In genomic region chrX:23015562-23015961, GRCm38 (mm10) we compare ENCODE assay signal across 16 mouse cellular contexts.
A peak's percentile ranks its signal among the peaks of the same experiment; 100 is the strongest.
DNase-seq lines count a peak whose midpoint lies in the region; ATAC-seq lines count a peak whose summit lies in the region.
"Had no signal": no experiment of that assay in that cellular context is flagged by ENCODE, and none has a peak within 500 bp of the region (broad histone marks: within the 10 kb centered on the region; RNA-seq: fewer than 3 reads in every experiment).

No protein-coding gene starts in this region.

- ATAC-seq in hindbrain, embryonic 15.5 days (ENCODE audit: low FRiP score, low read depth), result 0 out of 2 replicates have a peak, but pooled peaks have one; percentile 23
- peak; percentile 65 for ATAC-seq in midbrain, embryonic 13.5 days
- no peak for ATAC-seq in midbrain, embryonic 11.5 days (ENCODE audit: low FRiP score)
- ATAC-seq in forebrain, embryonic 14.5 days, result peak; percentile 93
- ATAC-seq in midbrain, embryonic 14.5 days (ENCODE audit: low FRiP score, low TSS enrichment), result peak; percentile 53; the same call in 1 of the 2 replicates

- H3K9me3 ChIP-seq in hindbrain, embryonic 15.5 days, result no peaks in the 10 kb centered on the region
- H3K9me3 ChIP-seq in hindbrain, embryonic 10.5 days, result peaks cover 3% of the 10 kb centered on the region; the same call in 1 of the 2 replicates
- H3K9me3 ChIP-seq in midbrain, embryonic 13.5 days, result no peaks in the 10 kb centered on the region
- no peaks in the 10 kb centered on the region for H3K9me3 ChIP-seq in midbrain, embryonic 11.5 days (ENCODE audit: control insufficient read depth, low read length)
- H3K9me3 ChIP-seq in forebrain, embryonic 14.5 days (replicated peaks; ENCODE audit: control insufficient read depth, low read length), result no peaks in the 10 kb centered on the region
- H3K9me3 ChIP-seq in midbrain, embryonic 14.5 days (ENCODE audit: control insufficient read depth, low read length), result no peaks in the 10 kb centered on the region
- H3K9me3 ChIP-seq: limb, embryonic 13.5 days; liver, embryonic 15.5 days; neural tube, embryonic 13.5 days had no signal

- no peak for DNase-seq in hindbrain, embryonic 10.5 days (ENCODE audit: low spot score)
- no peak for DNase-seq in midbrain, embryonic 11.5 days (ENCODE audit: low spot score, missing footprints)
- peak; percentile 84 for DNase-seq in forebrain, embryonic 14.5 days (ENCODE audit: low spot score)
- DNase-seq in midbrain, embryonic 14.5 days, result peak; percentile 47
- no peak for DNase-seq in adrenal gland, adult 8-10 months
- DNase-seq in kidney, adult 8-10 months, result no peak
- DNase-seq: adrenal gland, adult 2 months; cerebellum, adult 9-11 months; gastrocnemius, postnatal 10 days; thymus, postnatal 25 days had no signal

- H3K27me3 ChIP-seq in hindbrain, embryonic 15.5 days, result no peaks in the 10 kb centered on the region
- no peaks in the 10 kb centered on the region for H3K27me3 ChIP-seq in hindbrain, embryonic 10.5 days (ENCODE audit: insufficient read depth, poor library complexity, severe bottlenecking)
- no peaks in the 10 kb centered on the region for H3K27me3 ChIP-seq in midbrain, embryonic 13.5 days
- H3K27me3 ChIP-seq in midbrain, embryonic 11.5 days (ENCODE audit: control insufficient read depth, insufficient read depth, low read length), result no peaks in the 10 kb centered on the region
- no peaks in the 10 kb centered on the region for H3K27me3 ChIP-seq in forebrain, embryonic 14.5 days (replicated peaks; ENCODE audit: control insufficient read depth, insufficient read depth, low read length)
- H3K27me3 ChIP-seq in midbrain, embryonic 14.5 days (ENCODE audit: control insufficient read depth, insufficient read depth, low read length), result no peaks in the 10 kb centered on the region
- H3K27me3 ChIP-seq: limb, embryonic 13.5 days; liver, embryonic 15.5 days; neural tube, embryonic 13.5 days had no signal

- H3K4me1 ChIP-seq in hindbrain, embryonic 15.5 days (replicated peaks), result no peaks in the 10 kb centered on the region
- no peaks in the 10 kb centered on the region for H3K4me1 ChIP-seq in hindbrain, embryonic 10.5 days (replicated peaks)
- H3K4me1 ChIP-seq in midbrain, embryonic 13.5 days (replicated peaks), result no peaks in the 10 kb centered on the region
- H3K4me1 ChIP-seq in midbrain, embryonic 11.5 days (ENCODE audit: control insufficient read depth, insufficient read depth, low read length), result no peaks in the 10 kb centered on the region
- no peaks in the 10 kb centered on the region for H3K4me1 ChIP-seq in forebrain, embryonic 14.5 days (ENCODE audit: control insufficient read depth, insufficient read depth, low read length)
- H3K4me1 ChIP-seq in midbrain, embryonic 14.5 days (ENCODE audit: control insufficient read depth, insufficient read depth, low read length), result 0 out of 2 replicates have a peak, but pooled peaks cover 3% of the 10 kb centered on the region
- H3K4me1 ChIP-seq: limb, embryonic 13.5 days; liver, embryonic 15.5 days; neural tube, embryonic 13.5 days had no signal

- no peak overlapping the region for H3K4me3 ChIP-seq in hindbrain, embryonic 15.5 days
- H3K4me3 ChIP-seq in hindbrain, embryonic 10.5 days, result no peak overlapping the region
- no peak overlapping the region for H3K4me3 ChIP-seq in midbrain, embryonic 13.5 days (replicated peaks)
- no peak overlapping the region for H3K4me3 ChIP-seq in midbrain, embryonic 11.5 days (ENCODE audit: low read depth, low read length)
- H3K4me3 ChIP-seq in forebrain, embryonic 14.5 days (ENCODE audit: low read depth, low read length), result no peak overlapping the region
- no peak overlapping the region for H3K4me3 ChIP-seq in midbrain, embryonic 14.5 days (replicated peaks; ENCODE audit: low read depth, low read length)
- H3K4me3 ChIP-seq: limb, embryonic 13.5 days; liver, embryonic 15.5 days; neural tube, embryonic 13.5 days had no signal

- no peak overlapping the region for H3K9ac ChIP-seq in hindbrain, embryonic 15.5 days
- no peak overlapping the region for H3K9ac ChIP-seq in midbrain, embryonic 13.5 days (replicated peaks)
- H3K9ac ChIP-seq in midbrain, embryonic 11.5 days (ENCODE audit: low read length), result no peak overlapping the region
- no peak overlapping the region for H3K9ac ChIP-seq in forebrain, embryonic 14.5 days (ENCODE audit: low read length)
- H3K9ac ChIP-seq in midbrain, embryonic 14.5 days (replicated peaks; ENCODE audit: low read length), result no peak overlapping the region
- H3K9ac ChIP-seq: limb, embryonic 13.5 days; liver, embryonic 15.5 days; neural tube, embryonic 13.5 days had no signal

- no peak overlapping the region for H3K27ac ChIP-seq in hindbrain, embryonic 15.5 days (replicated peaks)
- H3K27ac ChIP-seq in hindbrain, embryonic 10.5 days, result no peak overlapping the region
- no peak overlapping the region for H3K27ac ChIP-seq in midbrain, embryonic 13.5 days
- H3K27ac ChIP-seq in midbrain, embryonic 11.5 days (ENCODE audit: low read depth, low read length), result no peak overlapping the region
- H3K27ac ChIP-seq in forebrain, embryonic 14.5 days (ENCODE audit: low read depth, low read length), result no peak overlapping the region
- no peak overlapping the region for H3K27ac ChIP-seq in midbrain, embryonic 14.5 days (replicated peaks; ENCODE audit: low read depth, low read length)
- H3K27ac ChIP-seq: limb, embryonic 13.5 days; liver, embryonic 15.5 days; neural tube, embryonic 13.5 days; stomach, postnatal 0 days had no signal

- no peak overlapping the region for H3K4me2 ChIP-seq in hindbrain, embryonic 15.5 days
- no peak overlapping the region for H3K4me2 ChIP-seq in midbrain, embryonic 13.5 days (replicated peaks)
- no peak overlapping the region for H3K4me2 ChIP-seq in midbrain, embryonic 11.5 days
- no peak overlapping the region for H3K4me2 ChIP-seq in forebrain, embryonic 14.5 days (ENCODE audit: low read length)
- H3K4me2 ChIP-seq in midbrain, embryonic 14.5 days (ENCODE audit: low read length), result no peak overlapping the region
- H3K4me2 ChIP-seq: limb, embryonic 13.5 days; liver, embryonic 15.5 days; neural tube, embryonic 13.5 days had no signal

- 32% methylated on average over 1 of the region's 1 CpGs for WGBS in hindbrain, embryonic 15.5 days
- WGBS in hindbrain, embryonic 10.5 days, result 73% methylated on average over 1 of the region's 1 CpGs
- WGBS in midbrain, embryonic 13.5 days, result 38% methylated on average over 1 of the region's 1 CpGs
- 54% methylated on average over 1 of the region's 1 CpGs for WGBS in midbrain, embryonic 11.5 days
- WGBS in forebrain, embryonic 14.5 days, result 31% methylated on average over 1 of the region's 1 CpGs
- 34% methylated on average over 1 of the region's 1 CpGs for WGBS in midbrain, embryonic 14.5 days

- no peaks in the 10 kb centered on the region for H3K36me3 ChIP-seq in hindbrain, embryonic 15.5 days
- no peaks in the 10 kb centered on the region for H3K36me3 ChIP-seq in hindbrain, embryonic 10.5 days
- H3K36me3 ChIP-seq in midbrain, embryonic 13.5 days, result no peaks in the 10 kb centered on the region
- no peaks in the 10 kb centered on the region for H3K36me3 ChIP-seq in midbrain, embryonic 11.5 days (ENCODE audit: control insufficient read depth, insufficient read depth, low read length)
- no peaks in the 10 kb centered on the region for H3K36me3 ChIP-seq in forebrain, embryonic 14.5 days (ENCODE audit: control insufficient read depth, insufficient read depth, low read length)
- no peaks in the 10 kb centered on the region for H3K36me3 ChIP-seq in midbrain, embryonic 14.5 days (ENCODE audit: control insufficient read depth, insufficient read depth, low read length)
- H3K36me3 ChIP-seq: limb, embryonic 13.5 days; liver, embryonic 15.5 days; neural tube, embryonic 13.5 days had no signal

Comparison
In these comparisons a context has a peak if more than half of its experiments do, and no peak if none do; other contexts are left out.
1. DNase-seq: peak in forebrain, embryonic 14.5 days (single experiment) and midbrain, embryonic 14.5 days (single experiment); none in hindbrain, embryonic 10.5 days (single experiment), midbrain, embryonic 11.5 days (single experiment), adrenal gland, adult 8-10 months (single experiment) and kidney, adult 8-10 months (0 of 2).